Mouse (Mus musculus): ENCODE data around the gene Pard3b.

The Pard3b gene

DNA sequence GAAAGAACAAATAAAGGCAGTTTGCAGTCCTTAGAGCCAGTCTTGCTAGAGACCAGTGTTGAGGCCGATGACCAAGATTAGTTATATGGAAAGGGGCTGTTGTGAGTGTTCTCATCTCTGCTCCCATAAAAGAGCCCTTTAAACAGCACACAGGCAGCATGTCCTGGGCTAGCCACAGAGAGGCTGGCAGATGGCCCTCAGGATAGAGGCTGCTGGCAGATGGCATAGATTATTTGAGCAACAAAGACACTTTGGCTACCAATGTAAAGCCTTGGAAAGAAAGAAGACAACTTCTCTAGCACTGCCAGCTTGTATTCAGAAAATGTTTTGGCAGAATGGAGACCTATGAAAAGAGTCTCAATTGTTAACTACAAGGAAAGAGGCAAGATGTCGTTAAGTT lies 274.3 kb downstream of the Pard3b start:
- peak; percentile 26 for DNase-seq (ENCODE audit: extremely low read depth, low read depth, low spot score)

DNA sequence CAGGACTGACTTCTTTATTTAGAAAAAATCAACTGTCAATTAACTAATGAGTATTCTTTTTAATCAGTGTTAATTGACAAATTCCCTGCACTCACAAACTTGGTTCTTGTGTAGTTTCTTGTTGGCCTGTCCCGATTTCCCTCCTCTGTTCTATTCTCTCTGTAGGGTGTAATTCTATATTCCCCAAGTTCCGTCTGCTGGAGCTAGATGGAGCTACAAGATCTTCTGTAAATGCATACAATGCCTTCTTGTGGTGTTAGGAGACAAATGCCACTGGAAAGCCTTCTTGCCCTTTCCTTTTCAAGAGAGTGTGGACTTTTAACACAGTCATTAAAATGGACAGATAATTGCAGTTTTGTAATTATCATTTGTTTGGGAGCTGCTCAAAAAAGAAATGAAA lies 286.3 kb downstream of the Pard3b start:
- no peak for DNase-seq (ENCODE audit: extremely low read depth, low read depth, low spot score)

DNA sequence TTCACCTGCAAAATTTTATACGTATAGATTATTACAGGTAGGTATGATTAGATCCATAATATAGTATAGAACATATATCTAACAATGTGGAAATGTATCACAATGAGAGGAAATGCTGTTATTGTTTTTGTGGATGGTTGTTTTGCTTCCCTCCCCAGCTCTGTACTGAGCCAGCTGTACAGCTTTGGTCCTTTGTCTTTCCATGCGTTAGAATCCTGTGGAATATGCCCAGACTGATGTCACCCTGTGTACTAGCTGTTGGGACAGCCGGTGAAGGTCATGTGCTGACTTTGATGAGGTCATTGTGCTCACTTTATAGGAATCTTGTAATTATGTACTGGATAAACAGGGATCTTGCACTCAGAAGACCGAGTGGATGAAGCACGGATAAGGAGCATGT lies 286.9 kb downstream of the Pard3b start:
- no peak for DNase-seq (ENCODE audit: extremely low read depth, low read depth, low spot score)

DNA sequence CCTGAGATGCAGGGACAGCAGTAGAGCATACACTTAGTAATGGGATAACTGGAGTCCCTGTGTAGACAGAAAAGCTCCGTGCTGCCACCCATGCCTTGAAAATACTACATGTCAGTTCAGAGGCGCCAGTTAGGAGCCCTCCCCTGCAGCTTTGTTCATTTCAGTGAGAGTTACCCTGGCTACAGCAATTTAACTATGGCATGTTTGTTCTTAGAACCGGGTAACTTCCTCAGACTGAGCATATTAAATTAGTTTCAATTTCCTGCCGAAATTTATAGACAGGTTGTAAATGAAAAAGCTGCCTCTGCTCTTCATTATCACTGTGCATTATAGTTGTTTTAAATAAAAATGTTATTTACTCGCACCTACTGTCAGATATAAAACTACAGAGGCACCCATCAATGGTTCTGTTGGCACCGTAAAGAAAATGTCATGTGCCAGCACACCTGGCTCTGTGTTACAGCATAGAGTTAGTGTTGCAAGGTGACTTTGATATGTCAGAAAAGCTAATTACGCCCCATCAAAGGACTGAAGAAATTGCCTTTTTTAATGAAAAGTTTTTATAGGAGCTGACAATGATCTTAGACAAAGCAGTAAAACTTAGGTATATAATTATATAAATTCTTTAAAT lies 289.6 kb downstream of the Pard3b start:
- DNase-seq (ENCODE audit: extremely low read depth, low read depth, low spot score): no peak

DNA sequence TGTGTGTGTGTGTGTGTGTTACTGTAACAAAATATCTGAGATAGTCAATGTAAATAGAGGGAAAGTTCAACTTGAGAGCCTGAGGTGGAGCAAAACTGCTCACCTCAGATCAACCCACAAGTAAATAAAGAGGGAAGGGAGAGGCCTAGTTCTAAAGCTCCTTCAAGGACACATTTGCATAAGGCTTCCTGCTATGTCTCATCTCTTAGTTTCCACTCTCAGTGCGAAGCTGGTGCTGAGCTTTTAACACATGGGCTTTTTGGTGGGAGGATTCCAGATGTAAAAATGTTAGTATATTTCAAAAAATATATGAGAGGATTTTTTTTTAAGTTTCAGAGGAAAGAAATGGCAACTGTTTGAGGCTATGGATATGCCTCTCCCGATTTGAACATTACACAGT lies 294.9 kb downstream of the Pard3b start:
- DNase-seq (ENCODE audit: extremely low read depth, low read depth, low spot score): no peak

DNA sequence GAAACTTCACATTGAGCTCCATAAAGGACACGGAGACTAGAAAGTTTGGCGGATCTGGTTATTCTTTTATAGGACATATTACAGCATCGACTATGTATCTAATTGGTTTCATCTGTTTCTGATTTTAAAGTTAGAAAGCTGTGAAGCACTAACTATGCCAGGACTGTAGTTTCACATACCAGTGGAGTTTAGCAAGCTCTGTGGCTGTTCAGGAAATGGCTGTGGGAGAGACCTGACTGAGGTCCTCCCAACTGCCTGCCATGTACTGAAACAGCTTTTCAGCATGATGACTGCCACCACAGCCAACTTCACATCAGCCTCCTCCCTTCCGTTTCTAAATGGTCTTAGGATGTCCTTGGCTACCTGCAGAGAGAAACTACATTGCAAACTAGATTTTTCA lies 296.1 kb downstream of the Pard3b start:
- no peak for DNase-seq (ENCODE audit: extremely low read depth, low read depth, low spot score)

DNA sequence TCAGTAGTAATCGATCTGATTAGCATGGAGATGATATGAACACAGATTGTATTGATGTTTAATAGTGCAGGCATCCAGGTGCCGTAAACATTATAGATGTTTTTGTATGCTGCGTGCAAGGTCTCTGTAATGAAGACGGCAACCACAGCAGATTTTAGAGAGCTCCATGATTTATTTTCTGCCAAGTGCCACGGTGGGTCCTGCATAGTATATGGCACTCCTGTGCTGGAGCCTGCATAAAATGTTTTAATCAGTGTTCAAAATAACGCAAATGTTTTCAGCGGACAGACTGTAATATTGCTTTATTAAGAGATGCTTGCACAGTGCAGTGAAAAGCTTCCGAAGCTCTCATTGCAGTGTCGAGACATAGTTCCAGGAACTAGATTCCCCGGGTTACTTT lies 301.3 kb downstream of the Pard3b start:
- DNase-seq (ENCODE audit: extremely low read depth, low read depth, low spot score): no peak

DNA sequence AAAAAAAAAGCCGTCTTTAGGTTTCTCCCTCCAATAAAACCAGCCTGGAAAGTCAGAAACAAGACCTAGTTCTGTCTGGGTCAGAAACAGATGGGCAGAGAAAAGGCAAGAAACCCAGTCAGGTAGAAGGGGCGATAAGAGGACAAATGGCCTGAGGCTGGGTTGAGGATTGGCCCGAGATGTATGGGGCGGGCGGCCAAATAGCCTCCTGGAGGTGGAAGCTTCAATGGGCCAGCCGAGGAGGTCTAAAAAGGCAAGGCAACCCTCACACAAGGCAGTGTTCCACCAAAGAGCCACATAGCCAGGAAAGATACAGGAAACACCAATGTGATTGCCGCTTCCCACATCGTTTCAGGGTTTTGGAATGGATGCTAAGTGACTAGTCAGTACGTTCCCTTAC lies 322.9 kb downstream of the Pard3b start:
- DNase-seq (ENCODE audit: extremely low read depth, low read depth, low spot score): no peak

DNA sequence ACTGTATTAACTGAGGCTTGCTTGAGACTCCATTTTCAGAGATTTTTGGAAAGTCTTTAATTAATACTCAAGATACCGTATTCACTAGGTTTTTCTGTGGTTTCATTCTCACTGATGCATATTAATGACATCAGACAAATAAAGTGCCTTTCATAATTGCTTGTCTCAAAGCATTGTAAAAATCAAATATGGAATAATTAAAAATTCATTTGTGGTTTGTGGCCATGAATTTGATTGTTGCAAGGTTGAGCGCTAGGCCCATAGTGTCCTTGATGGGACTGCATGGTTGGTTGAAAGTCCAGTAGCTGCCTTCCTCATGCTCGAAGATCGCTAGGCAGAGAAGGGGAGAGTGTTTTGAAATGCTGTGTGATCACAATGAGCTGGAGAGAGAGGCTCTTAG lies 323.9 kb downstream of the Pard3b start:
- DNase-seq (ENCODE audit: extremely low read depth, low read depth, low spot score): no peak

DNA sequence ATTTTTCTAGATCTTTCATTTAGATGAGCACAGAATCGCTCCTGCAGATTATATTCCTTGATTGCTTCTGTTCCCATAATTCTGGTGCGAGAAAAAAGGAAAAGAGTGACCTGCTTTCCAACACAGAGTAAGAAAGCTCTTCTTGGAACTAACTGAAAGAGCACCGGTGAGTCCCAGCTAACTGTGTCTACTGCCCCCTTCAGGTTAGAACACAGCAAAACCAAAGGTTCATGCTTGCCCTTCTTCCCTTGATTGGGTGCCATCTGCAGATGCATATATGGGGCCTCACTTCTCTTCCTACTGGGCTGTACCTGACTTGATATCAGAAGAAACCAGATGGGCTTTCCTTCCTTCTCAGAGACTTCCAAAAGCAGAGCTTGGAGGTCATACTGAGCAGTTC lies 328.5 kb downstream of the Pard3b start:
- DNase-seq (ENCODE audit: extremely low read depth, low read depth, low spot score): no peak

DNA sequence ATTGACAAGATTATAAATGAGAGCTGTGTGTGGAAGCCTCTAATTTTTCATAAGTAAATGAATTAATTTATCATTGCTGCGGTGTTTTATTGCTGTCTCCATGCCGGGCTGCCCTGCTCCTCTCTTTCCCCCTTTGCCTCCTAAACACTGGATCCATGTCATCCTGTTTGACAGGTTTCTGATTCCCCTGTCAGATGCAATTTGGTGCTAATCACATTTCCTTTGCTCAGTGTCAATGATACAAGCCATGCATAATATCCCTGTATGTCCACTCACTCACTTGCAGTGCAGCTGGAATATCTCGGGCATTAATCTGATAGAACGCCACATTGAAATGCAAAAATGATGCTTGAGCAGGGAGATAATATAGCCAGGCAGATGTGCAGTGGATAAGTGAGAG lies 329.2 kb downstream of the Pard3b start:
- no peak for DNase-seq (ENCODE audit: extremely low read depth, low read depth, low spot score)

DNA sequence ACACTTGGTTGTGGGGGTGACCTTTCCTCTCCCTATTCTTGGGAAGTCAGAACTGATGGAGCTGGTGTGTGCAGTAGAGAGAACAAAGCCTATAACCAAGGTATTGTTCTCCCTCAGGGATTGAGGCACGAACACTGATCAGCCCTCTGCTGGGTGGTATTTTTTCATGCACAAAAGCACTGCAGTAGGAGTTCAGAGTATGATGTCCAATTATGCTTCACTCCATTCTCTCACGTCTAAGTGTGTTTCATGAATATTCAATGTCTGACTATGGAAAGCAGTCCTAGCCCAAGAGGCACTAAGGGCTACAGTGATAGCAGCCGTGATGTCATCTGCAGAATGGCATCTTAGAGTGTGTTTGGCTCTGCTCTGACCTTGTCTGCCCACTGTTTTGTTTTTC lies 359.1 kb downstream of the Pard3b start:
- DNase-seq (ENCODE audit: extremely low read depth, low read depth, low spot score): no peak

DNA sequence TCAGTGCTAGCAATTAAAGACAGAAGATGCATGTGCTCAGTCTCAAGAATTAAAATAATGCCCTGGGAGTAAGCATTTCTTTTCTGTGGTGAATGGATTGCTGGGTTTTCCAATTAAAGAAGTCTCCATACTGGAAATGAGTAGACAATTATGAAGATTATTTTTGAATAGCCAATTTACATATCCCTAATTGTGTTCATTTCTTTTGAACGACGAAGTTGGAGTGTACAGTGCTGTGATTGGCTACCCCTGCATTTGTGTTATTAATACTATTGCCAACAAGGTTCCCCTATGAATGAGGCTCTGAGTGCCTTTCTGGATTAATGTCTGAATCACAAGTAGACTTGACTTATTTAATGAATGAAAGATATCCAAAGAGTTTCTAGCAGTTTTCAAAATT lies 370.2 kb downstream of the Pard3b start:
- DNase-seq (ENCODE audit: extremely low read depth, low read depth, low spot score): no peak

DNA sequence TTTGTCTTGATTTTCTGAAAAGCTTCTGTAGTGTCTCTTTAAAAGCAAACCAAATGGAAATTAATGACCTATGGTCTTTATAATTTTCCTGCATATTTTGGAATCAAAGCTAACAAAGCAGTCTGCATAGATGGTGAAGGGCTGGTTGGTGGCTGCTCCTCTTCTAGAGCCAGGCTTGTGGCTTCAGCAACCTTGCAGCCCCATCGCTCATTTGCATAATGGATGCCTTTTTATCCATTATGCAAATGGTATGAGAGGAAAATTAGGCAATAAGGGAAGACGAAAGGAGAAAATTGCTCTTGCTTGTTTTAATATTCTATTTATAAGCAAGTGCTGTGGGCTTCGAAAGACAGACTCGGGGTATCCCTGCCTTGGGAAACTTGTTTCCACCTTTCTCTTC lies 373.1 kb downstream of the Pard3b start:
- DNase-seq (ENCODE audit: extremely low read depth, low read depth, low spot score): no peak

DNA sequence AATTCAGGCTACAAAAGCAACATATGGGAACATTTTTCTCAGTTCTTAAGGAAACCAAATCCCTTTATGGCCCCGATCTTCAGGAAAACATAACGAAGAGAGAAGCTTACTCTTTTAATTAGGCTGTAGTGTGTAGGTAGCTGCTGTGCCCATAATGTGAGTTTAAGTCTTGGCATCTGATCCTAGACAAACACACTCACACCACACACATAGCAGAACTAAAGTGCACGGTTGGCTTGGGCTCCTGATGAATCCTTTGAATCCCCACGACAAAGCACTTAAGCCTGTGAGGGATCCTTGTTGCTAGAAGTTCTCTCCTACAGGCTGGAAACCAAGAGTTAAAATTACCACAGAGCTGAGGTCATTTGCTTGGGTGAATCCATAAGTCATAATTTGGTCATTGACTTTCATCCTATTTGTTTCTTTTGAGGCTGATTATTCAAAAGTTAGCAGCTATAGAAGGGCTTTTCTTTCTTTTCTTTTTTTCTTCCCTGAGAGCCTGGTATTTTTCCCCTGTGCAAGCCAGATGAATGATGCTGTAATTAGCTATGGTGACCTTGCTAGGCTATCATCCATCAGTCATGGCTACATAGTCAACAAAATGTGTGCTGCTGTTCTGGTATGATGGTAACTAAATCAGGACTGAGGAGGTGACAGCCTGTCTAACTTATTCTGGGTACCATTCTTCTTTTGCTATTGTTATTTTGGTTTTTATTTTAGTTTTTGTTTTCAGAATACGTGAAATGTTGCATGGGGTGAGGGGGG lies 378.1 kb downstream of the Pard3b start:
- no peak for DNase-seq (ENCODE audit: extremely low read depth, low read depth, low spot score)

DNA sequence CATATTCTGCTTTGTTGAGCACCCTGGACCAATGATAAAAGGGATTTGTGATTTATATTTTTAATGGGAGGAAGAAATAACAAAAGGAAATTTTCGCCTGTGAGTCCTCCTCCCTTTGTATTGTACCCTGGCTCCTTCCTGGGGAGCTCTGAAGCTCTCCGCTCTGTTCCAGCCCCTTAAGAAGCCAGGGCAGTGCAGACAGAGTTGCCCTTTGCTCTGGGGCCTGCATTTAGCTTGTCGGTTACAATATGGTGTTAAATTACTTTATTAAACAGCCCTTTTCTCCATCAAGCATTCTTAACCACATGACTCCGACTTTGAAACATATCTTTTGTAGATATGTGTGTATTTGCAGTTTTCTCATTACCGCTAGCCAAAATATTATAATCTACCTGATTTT lies 379.7 kb downstream of the Pard3b start:
- no peak for DNase-seq (ENCODE audit: extremely low read depth, low read depth, low spot score)

DNA sequence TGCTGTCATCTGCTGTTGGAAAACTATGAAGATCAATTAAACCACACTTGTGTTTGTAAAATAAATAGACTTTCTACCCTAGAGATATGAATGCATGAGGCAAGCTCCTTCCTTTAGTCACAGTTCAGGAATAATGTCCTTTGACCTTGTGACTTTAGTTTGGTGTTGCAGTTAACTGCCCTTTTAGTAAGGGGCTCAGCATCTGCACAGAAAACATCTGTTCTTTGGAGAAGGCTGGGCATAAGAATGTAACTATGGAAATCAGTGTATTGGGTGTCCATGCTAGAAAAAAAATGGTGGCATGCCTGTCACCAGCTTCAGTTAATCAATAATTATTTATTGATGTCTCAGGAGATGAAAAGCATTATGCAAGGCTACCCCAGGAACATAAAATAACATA lies 381.1 kb downstream of the Pard3b start:
- DNase-seq (ENCODE audit: extremely low read depth, low read depth, low spot score): no peak

DNA sequence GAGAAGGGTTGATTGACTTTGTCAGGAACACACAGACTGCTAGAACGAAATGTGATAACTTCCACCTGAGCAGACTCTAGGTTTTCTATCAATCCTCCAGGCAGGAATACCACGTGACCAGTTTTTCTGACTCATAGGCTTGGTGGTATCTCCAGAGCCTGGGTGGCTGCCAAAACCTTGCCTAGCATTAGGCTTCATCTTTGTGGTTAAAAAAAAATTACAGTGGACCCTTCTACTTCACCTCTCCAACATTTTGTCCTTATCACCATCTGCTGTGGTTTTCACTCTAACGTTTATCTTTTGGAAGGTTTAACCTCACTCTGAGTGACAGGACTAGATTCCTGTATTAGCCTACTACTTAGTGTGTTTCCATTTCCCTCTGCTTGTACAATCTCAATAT lies 403.1 kb downstream of the Pard3b start:
- DNase-seq (ENCODE audit: extremely low read depth, low read depth, low spot score): no peak

DNA sequence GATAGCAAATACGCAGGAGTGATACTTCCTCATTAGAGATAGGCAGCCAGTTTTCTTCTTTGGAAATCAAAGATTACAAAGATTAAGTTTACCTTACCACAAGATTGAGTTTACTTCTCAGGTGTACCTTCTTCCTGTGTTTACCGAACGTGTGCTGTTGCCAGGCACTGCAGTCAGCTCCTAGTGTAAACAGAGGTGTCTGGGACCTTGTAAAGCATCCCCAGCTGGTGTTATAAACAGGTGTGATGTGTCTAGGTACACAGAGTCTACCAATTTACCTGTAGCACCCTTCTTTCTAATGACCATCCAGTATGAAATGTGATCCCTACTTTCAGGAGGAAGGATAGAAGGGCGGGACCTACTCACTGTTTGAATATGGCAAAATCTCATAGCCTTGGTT lies 410.0 kb downstream of the Pard3b start:
- DNase-seq (ENCODE audit: extremely low read depth, low read depth, low spot score): no peak

DNA sequence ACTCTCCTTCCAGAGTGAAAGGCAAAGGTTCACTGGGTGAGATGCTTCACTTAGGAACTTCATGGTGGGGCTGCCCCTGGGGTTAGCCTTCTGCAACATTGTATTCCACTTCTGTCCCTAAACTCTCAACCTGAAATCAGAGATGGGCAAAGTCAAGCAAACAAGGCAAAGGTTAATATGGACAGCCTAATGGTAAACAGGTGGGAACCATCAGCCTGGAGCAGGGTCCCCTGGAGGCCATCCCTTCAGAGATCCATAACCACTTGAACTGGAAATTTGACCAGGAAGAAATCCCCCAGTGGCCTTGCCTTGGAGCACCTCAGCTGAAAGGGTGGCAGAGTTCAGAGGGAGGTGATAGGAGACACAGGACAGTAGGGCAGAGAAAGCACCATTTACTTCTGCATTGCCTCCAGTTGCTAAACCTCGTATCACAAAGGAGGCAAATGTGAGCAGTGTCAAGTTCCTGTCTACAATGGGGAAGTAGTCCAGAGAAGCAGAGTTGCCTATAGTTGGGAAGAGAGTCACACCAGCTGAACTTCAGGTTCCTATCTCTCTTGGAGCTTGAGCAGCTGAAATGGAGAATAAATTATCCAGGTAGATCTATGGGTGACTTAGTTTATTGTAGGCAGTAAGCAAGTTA lies 412.7 kb downstream of the Pard3b start:
- DNase-seq (ENCODE audit: extremely low read depth, low read depth, low spot score): no peak

DNA sequence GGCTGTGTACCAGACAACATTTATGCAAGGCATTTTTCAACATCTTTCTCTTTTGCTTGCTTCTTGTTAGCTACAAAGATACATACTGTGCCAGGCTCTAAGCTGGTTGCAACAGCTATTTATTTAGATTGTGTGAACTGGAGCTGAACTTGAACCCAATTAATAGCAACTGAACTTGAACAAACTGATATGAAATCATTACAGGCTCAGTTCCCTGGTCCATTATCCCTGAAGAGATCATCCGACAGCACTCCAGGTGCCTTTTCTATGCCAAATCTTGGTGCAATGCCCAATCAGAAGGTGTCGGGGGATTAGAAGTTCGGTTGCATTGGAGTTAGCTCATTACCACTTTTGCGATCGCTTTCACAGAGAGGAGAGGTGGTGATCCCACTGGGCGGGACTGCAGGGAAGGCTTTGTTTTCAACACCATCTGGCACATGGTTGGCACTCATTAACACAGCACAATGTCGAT lies 414.6 kb downstream of the Pard3b start:
- peak; percentile 70 for DNase-seq (ENCODE audit: extremely low read depth, low read depth, low spot score)

DNA sequence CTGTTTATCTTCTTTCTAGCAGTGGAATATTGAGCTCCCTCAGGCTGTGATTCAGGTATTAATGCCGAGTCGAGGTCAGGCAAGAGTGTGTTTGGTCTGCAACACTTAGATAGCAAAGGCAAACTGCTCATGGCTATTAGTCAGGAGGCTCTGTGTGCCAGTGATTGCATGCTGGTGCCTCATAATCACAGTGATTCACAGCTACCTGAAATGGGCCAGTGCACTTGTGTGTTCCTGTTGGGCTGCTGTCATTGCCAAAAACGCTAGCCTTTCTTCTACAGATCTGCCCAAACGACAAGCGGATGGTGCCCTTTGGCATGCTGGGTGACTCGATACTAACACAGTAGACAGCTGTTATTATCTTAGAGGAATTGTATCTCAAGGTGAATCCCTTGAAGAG lies 416.7 kb downstream of the Pard3b start:
- DNase-seq (ENCODE audit: extremely low read depth, low read depth, low spot score): peak; percentile 21
